Mouse (Mus musculus) adrenal gland, adult (tissue): ENCODE data around the gene Gm8914.
"Not testable (repeated sequence)": the region's sequence is repeated elsewhere in the genome, so short reads cannot be mapped to it uniquely, and the experiment has no call there.

Source experiments
- DNase-seq, 2 experiments: peaks; one replicate each; pipeline ENCODE4 v3.0.0; 2022 to 2023; ENCODE audit warnings: low spot score in 1 of 2; ENCODE audit not compliant: inconsistent age in 2 of 2

Gm8914 gene

GRCm38 (mm10) chrX:91479826-91480225 is at the start of gene Gm8914:
Gene Gm8914 (plus strand): TSS chrX:91480126.
- DNase-seq: not testable (repeated sequence)
